Mouse (Mus musculus) brain, embryonic 14.5 days (tissue): Measurements from ENCODE around the gene Nudt3.

ENCODE experiments used
- CTCF ChIP-seq: fragments of 200-500 bp; IDR thresholded peaks from 2 replicates; pipeline ENCODE4 v1.5.1; 2012; ENCODE audit warnings: inconsistent platforms, mild to moderate bottlenecking, moderate library complexity, borderline replicate concordance; ENCODE audit not compliant: insufficient read depth, insufficient read length; ENCODE audit errors: extremely low read depth
- POLR2A ChIP-seq: fragments of 200-500 bp; IDR thresholded peaks from 2 replicates; pipeline ENCODE4 v1.6.1; 2012; ENCODE audit warnings: mild to moderate bottlenecking, inconsistent platforms, borderline replicate concordance; ENCODE audit not compliant: poor library complexity, insufficient read depth, insufficient read length, severe bottlenecking; ENCODE audit errors: extremely low read depth

GRCm38 (mm10) chr17:27644572-27644971 is 21.3 kb upstream of the Nudt3 start:
- no peak for TF ChIP-seq POLR2A
- peak; percentile 21; the same call in 1 of the 2 replicates for TF ChIP-seq CTCF
